Mouse (Mus musculus): Measurements from ENCODE around the gene Foxj1. TPM values are rescaled to one million over a fixed set of nuclear protein-coding genes. Genes with fewer than 3 reads are reported as not detected.
A peak's percentile ranks its signal among the peaks of the same experiment; 100 is the strongest.

Foxj1 gene
- total RNA-seq, 2 experiments from 2014 or later: 0.26 TPM; not detected in 1

GRCm38 (mm10) chr11:116307762-116308531 is 27.3 kb downstream of the Foxj1 start:
- peak; percentile 64 for ATAC-seq (replicated peaks; ENCODE audit: low FRiP score, low TSS enrichment, poor library complexity, severe bottlenecking)

- ATAC-seq (replicated peaks; ENCODE audit: low FRiP score, low TSS enrichment, poor library complexity, severe bottlenecking): 0 out of 2 replicates have a peak, but pooled peaks have one; percentile 0
Measured at GRCm38 (mm10) chr11:116307019-116307725, 28.0 kb downstream of the Foxj1 start, which contains the start of gene Exoc7. Gene Exoc7 (minus strand): TSS chr11:116307233.

- peak; percentile 78 for ATAC-seq (replicated peaks; ENCODE audit: low FRiP score, low TSS enrichment, poor library complexity, severe bottlenecking)
Measured at GRCm38 (mm10) chr11:116306126-116306982, 28.8 kb downstream of the Foxj1 start.

GRCm38 (mm10) chr11:116305423-116305822 is 29.8 kb downstream of the Foxj1 start:
- ATAC-seq (replicated peaks; ENCODE audit: low FRiP score, low TSS enrichment, poor library complexity, severe bottlenecking): no peak

- no peak for ATAC-seq (replicated peaks; ENCODE audit: low FRiP score, low TSS enrichment, poor library complexity, severe bottlenecking)
Measured at GRCm38 (mm10) chr11:116298621-116299020, 36.6 kb downstream of the Foxj1 start.

GRCm38 (mm10) chr11:116298221-116298620 is 37.0 kb downstream of the Foxj1 start:
- ATAC-seq (replicated peaks; ENCODE audit: low FRiP score, low TSS enrichment, poor library complexity, severe bottlenecking): no peak

GRCm38 (mm10) chr11:116297017-116297416 is 38.2 kb downstream of the Foxj1 start:
- no peak for ATAC-seq (replicated peaks; ENCODE audit: low FRiP score, low TSS enrichment, poor library complexity, severe bottlenecking)

- ATAC-seq (replicated peaks; ENCODE audit: low FRiP score, low TSS enrichment, poor library complexity, severe bottlenecking): no peak
Measured at GRCm38 (mm10) chr11:116296191-116296734, 38.9 kb downstream of the Foxj1 start.

- ATAC-seq (replicated peaks; ENCODE audit: low FRiP score, low TSS enrichment, poor library complexity, severe bottlenecking): 0 out of 2 replicates have a peak, but pooled peaks have one; percentile 47
Measured at GRCm38 (mm10) chr11:116294319-116294718, 40.9 kb downstream of the Foxj1 start.

- no peak for ATAC-seq (replicated peaks; ENCODE audit: low FRiP score, low TSS enrichment, poor library complexity, severe bottlenecking)
Measured at GRCm38 (mm10) chr11:116293538-116294137, 41.6 kb downstream of the Foxj1 start.

- no peak for ATAC-seq (replicated peaks; ENCODE audit: low FRiP score, low TSS enrichment, poor library complexity, severe bottlenecking)
Measured at GRCm38 (mm10) chr11:116292401-116292800, 42.8 kb downstream of the Foxj1 start.

GRCm38 (mm10) chr11:116290556-116290955 is 44.6 kb downstream of the Foxj1 start:
- no peak for ATAC-seq (replicated peaks; ENCODE audit: low FRiP score, low TSS enrichment, poor library complexity, severe bottlenecking)

GRCm38 (mm10) chr11:116287351-116287750 is 47.8 kb downstream of the Foxj1 start:
- no peak for ATAC-seq (replicated peaks; ENCODE audit: low FRiP score, low TSS enrichment, poor library complexity, severe bottlenecking)

- no peak for ATAC-seq (replicated peaks; ENCODE audit: low FRiP score, low TSS enrichment, poor library complexity, severe bottlenecking)
Measured at GRCm38 (mm10) chr11:116285770-116286191, 49.4 kb downstream of the Foxj1 start.

GRCm38 (mm10) chr11:116283982-116284381 is 51.2 kb downstream of the Foxj1 start:
- ATAC-seq (replicated peaks; ENCODE audit: low FRiP score, low TSS enrichment, poor library complexity, severe bottlenecking): no peak

GRCm38 (mm10) chr11:116282912-116283521 is 52.2 kb downstream of the Foxj1 start:
- no peak; the same call in 1 of the 2 replicates for ATAC-seq (replicated peaks; ENCODE audit: low FRiP score, low TSS enrichment, poor library complexity, severe bottlenecking)

GRCm38 (mm10) chr11:116282089-116282488 is 53.1 kb downstream of the Foxj1 start:
- ATAC-seq (replicated peaks; ENCODE audit: low FRiP score, low TSS enrichment, poor library complexity, severe bottlenecking): no peak

GRCm38 (mm10) chr11:116281671-116282070 is 53.5 kb downstream of the Foxj1 start:
- ATAC-seq (replicated peaks; ENCODE audit: low FRiP score, low TSS enrichment, poor library complexity, severe bottlenecking): no peak
